Mouse (Mus musculus): ENCODE data around the gene Pstpip1.

Pstpip1 gene

GRCm38 (mm10) chr9:56152482-56153007 is 62.8 kb downstream of the Pstpip1 start:
- no peak for DNase-seq

- no peak for DNase-seq
Measured at GRCm38 (mm10) chr9:56154572-56154971, 64.8 kb downstream of the Pstpip1 start.

GRCm38 (mm10) chr9:56158077-56158476 is 68.3 kb downstream of the Pstpip1 start:
- DNase-seq, result no peak

- no peak for DNase-seq
Measured at GRCm38 (mm10) chr9:56159456-56159855, 69.7 kb downstream of the Pstpip1 start.

GRCm38 (mm10) chr9:56160341-56161141 is 70.8 kb downstream of the Pstpip1 start:
- DNase-seq, result peak; percentile 91 to 93

GRCm38 (mm10) chr9:56165377-56165776 is 75.6 kb downstream of the Pstpip1 start, which contains the start of gene Tspan3:
Gene Tspan3 (minus strand): TSS chr9:56165477.
- DNase-seq, result no peak

GRCm38 (mm10) chr9:56166161-56166560 is 76.4 kb downstream of the Pstpip1 start:
- DNase-seq, result no peak

- DNase-seq, result no peak
Measured at GRCm38 (mm10) chr9:56167690-56168089, 77.9 kb downstream of the Pstpip1 start.

- DNase-seq, result no peak
Measured at GRCm38 (mm10) chr9:56175316-56175715, 85.6 kb downstream of the Pstpip1 start.

- DNase-seq, result no peak
Measured at GRCm38 (mm10) chr9:56177354-56177753, 87.6 kb downstream of the Pstpip1 start.

Measured in cerebellum, adult 18-20 months (tissue).